Mouse (Mus musculus) testis, adult 2 months (tissue): ENCODE measurements around the gene Pamr1.

Experiments used
- CTCF ChIP-seq: fragments of 200-500 bp; IDR thresholded peaks from 2 replicates; pipeline ENCODE4 v1.5.1; 2012; ENCODE audit warnings: low read depth, mild to moderate bottlenecking, inconsistent platforms, low read length, moderate library complexity; ENCODE audit not compliant: control insufficient read depth, insufficient read depth, insufficient replicate concordance
- POLR2A ChIP-seq: fragments of 200-500 bp; IDR thresholded peaks from 2 replicates; pipeline ENCODE4 v1.6.1; 2012; ENCODE audit warnings: low read depth, mild to moderate bottlenecking, inconsistent platforms, low read length, moderate library complexity; ENCODE audit not compliant: control insufficient read depth

- TF ChIP-seq CTCF = no peak
- TF ChIP-seq POLR2A = no peak
Observed at GRCm38 (mm10) chr2:102632361-102632760, 82.5 kb downstream of the Pamr1 start.
